Mouse (Mus musculus): ENCODE data around the gene Tssk2. TPM values are rescaled to one million over a fixed set of nuclear protein-coding genes. Genes with fewer than 3 reads are reported as not detected.

Tssk2 gene
- not detected for polyA plus RNA-seq (2015; fragmentation: Illumina TruSeq; extraction: RNeasy Lipid Tissue Mini Kit (QIAGEN cat#74804); ENCODE audit: insufficient read depth, low read depth, low replicate concordance)

DNA sequence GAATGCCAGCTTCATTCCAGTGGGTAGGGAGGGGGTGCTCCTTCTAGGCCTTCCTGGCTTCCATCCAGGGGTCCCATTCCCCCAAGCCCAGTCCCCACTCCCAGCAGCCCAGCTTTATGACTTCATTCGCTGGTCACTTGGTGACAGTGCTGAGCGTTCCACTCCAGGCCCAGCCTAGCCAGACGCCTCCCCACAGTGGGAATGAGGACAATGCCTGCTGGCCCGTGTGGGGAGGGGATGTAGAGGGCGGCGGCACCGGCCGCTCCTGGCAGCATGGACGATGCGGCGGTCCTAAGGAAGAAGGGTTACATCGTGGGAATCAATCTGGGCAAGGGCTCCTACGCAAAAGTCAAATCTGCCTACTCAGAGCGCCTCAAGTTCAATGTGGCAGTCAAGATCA, at the start of gene Tssk2, which contains the start of gene Dgcr2:
Gene Tssk2 (plus strand): TSS at position 176 of the 400 bp plus-strand sequence.
Gene Dgcr2 (minus strand): TSS at position 101 of the 400 bp plus-strand sequence.

DNA sequence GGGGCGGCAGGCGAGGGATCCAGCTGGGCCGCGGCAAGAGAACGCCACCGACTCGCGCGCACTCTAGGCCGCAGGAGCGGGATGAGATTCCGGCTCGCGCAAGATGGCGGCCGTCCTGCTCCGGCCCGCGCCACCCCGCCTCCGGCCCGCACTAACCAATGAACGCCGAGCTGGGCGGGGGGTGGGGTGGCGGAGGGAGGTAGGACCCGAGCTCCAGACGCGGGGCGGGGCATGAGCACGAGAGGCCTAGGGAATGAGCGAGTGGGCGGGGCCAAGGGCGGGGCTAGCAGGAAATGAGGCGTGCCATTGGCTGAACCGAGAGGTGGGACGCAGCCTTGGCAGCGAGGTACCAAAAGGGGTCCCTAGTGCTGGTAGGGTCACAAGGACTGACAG, 6.9 kb upstream of the Tssk2 start, which contains the start of gene Gm20518:
Gene Gm20518 (minus strand): TSS at position 105 of the 393 bp plus-strand sequence.

GRCm38 (mm10) chr16:17893923-17894322, 4.5 kb upstream of the Tssk2 start, which contains the start of gene Tssk1:
Gene Tssk1 (plus strand): TSS chr16:17894223.

DNA sequence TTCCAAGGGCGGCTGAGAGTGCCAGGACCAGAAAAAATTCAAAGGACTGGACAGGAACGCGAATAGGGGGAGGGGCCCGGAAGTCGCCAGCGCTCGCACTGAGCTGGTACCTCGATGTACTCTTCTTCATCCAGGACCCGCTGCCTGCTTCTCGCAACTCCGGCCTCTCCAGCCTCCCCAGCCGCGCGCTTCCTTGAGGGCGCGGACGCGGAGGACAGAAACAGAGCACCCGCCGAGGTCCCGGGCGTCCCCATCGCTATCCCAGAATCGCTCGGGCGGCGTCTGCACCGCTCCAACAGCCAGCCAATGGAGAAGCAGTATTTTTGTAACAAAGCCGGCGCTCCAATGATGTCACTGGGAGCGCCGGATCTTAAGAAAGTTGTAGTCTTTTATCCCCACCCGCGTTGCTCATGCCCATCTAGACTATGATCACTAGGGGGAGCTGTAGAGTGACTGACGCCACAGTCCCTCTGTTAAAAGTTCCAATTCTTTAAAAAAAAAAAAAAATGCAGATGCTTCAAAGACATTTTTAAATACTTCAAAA, 12.7 kb downstream of the Tssk2 start, which contains the start of gene Ess2:
Gene Ess2 (minus strand): TSS at position 297 of the 544 bp plus-strand sequence.

DNA sequence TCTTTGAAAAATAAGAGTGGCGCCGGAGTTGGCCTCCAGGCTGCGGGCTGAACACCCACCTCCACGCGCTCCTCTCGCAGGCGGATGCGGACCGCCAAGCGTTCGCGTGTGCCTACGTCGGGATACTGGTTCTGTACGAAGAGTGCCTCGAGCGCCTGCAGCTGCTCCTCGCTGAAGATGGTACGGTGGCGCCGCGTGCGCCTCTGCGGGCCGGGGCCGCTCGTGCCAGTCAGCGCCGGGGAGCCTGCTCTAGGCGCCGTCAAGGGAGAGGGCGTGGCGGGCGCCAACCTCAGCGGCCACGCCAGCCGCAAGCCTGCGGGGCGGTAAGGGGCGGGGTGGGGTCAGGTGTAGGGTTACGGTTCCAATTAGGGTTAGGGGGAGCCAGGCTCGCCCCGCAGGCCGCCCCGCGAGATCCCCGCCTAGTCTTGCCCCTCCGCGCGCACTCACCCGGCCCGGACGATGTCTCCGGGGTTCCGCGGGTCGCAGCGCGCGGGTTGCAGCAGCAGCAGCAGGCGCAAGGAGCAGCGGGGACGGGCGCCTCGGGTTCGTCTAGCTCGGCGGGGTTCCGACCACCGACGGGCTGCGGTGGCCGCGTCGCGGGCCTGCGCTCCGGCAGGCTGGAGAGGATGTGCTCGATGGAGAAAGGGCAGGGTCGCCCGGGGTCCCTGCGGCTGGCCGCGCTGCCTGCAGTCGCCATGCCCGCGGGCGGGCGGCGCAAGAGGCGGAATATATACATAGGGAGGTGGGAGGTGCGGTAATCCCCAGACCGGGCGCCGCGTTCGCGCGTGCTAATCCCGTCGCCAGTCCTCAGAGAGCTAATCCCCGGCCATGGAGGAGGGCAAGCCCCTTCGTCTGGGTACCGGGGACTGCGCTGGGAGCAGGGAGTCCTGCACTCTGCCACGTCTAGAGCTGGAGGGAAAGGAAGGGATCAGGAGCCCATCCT, 16.1 kb downstream of the Tssk2 start, which contains the start of gene Gsc2:
Gene Gsc2 (minus strand): TSS at position 753 of the 943 bp plus-strand sequence.

DNA sequence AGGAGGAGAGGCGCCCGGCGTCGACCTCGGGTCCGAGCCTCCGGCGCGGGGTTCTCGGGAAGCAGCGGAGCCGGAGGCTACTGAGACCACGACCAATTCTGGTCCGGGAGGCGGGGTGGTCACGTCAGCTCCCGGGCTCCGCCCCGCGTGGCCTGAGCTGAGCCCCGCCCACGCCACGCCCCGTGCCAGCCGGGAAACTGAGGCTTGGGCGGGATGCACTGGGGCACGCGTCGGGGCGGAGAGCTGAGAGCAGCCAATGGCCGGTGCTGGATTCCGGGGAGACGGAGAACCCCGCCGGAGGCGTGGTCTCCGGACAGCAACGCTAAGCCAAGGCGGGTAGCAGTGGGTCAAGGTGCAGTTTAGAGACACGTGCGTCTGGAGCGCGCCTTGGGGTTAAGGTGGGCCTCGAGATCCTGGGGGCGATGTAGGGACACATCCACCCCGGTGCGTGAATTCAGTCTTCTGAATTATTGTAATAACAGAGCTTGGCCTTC, 29.7 kb downstream of the Tssk2 start, which contains the start of gene Slc25a1:
Gene Slc25a1 (minus strand): TSS at position 133 of the 494 bp plus-strand sequence.

Other genes starting within 250 kb of the Tssk2 start
- 16.9 TPM for gene Med15, start 165.7 kb upstream of the Tssk2 start, polyA plus RNA-seq (2015; fragmentation: Illumina TruSeq; extraction: RNeasy Lipid Tissue Mini Kit (QIAGEN cat#74804); ENCODE audit: insufficient read depth, low read depth, low replicate concordance)
- 11.5 TPM for gene Klhl22, start 139.0 kb upstream of the Tssk2 start, polyA plus RNA-seq (2015; fragmentation: Illumina TruSeq; extraction: RNeasy Lipid Tissue Mini Kit (QIAGEN cat#74804); ENCODE audit: insufficient read depth, low read depth, low replicate concordance)
- 5.3 TPM for gene Scarf2, start 101.4 kb upstream of the Tssk2 start, polyA plus RNA-seq (2015; fragmentation: Illumina TruSeq; extraction: RNeasy Lipid Tissue Mini Kit (QIAGEN cat#74804); ENCODE audit: insufficient read depth, low read depth, low replicate concordance)
- gene B830017H08Rik, start 65.5 kb upstream of the Tssk2 start, polyA plus RNA-seq (2015; fragmentation: Illumina TruSeq; extraction: RNeasy Lipid Tissue Mini Kit (QIAGEN cat#74804); ENCODE audit: insufficient read depth, low read depth, low replicate concordance) = 4.5 TPM
- gene Car15, start 60.3 kb upstream of the Tssk2 start, polyA plus RNA-seq (2015; fragmentation: Illumina TruSeq; extraction: RNeasy Lipid Tissue Mini Kit (QIAGEN cat#74804); ENCODE audit: insufficient read depth, low read depth, low replicate concordance) = 17.0 TPM
- 0.96 TPM for gene Gm20518, start 7.0 kb upstream of the Tssk2 start, polyA plus RNA-seq (2015; fragmentation: Illumina TruSeq; extraction: RNeasy Lipid Tissue Mini Kit (QIAGEN cat#74804); ENCODE audit: insufficient read depth, low read depth, low replicate concordance)
- gene Tssk1, start 4.4 kb upstream of the Tssk2 start, polyA plus RNA-seq (2015; fragmentation: Illumina TruSeq; extraction: RNeasy Lipid Tissue Mini Kit (QIAGEN cat#74804); ENCODE audit: insufficient read depth, low read depth, low replicate concordance) = not detected
- gene Dgcr2, start 75 bp upstream of the Tssk2 start, polyA plus RNA-seq (2015; fragmentation: Illumina TruSeq; extraction: RNeasy Lipid Tissue Mini Kit (QIAGEN cat#74804); ENCODE audit: insufficient read depth, low read depth, low replicate concordance) = 14.2 TPM
- 8.3 TPM for gene Ess2, start 12.7 kb downstream of the Tssk2 start, polyA plus RNA-seq (2015; fragmentation: Illumina TruSeq; extraction: RNeasy Lipid Tissue Mini Kit (QIAGEN cat#74804); ENCODE audit: insufficient read depth, low read depth, low replicate concordance)
- not detected for gene Gsc2, start 16.4 kb downstream of the Tssk2 start, polyA plus RNA-seq (2015; fragmentation: Illumina TruSeq; extraction: RNeasy Lipid Tissue Mini Kit (QIAGEN cat#74804); ENCODE audit: insufficient read depth, low read depth, low replicate concordance)
- gene Slc25a1, start 29.6 kb downstream of the Tssk2 start, polyA plus RNA-seq (2015; fragmentation: Illumina TruSeq; extraction: RNeasy Lipid Tissue Mini Kit (QIAGEN cat#74804); ENCODE audit: insufficient read depth, low read depth, low replicate concordance) = 21.8 TPM
- not detected for gene Vpreb2, start 81.8 kb downstream of the Tssk2 start, polyA plus RNA-seq (2015; fragmentation: Illumina TruSeq; extraction: RNeasy Lipid Tissue Mini Kit (QIAGEN cat#74804); ENCODE audit: insufficient read depth, low read depth, low replicate concordance)
- 22.8 TPM for gene Dgcr6, start 154.2 kb downstream of the Tssk2 start, polyA plus RNA-seq (2015; fragmentation: Illumina TruSeq; extraction: RNeasy Lipid Tissue Mini Kit (QIAGEN cat#74804); ENCODE audit: insufficient read depth, low read depth, low replicate concordance)
- gene Prodh, start 191.6 kb downstream of the Tssk2 start, polyA plus RNA-seq (2015; fragmentation: Illumina TruSeq; extraction: RNeasy Lipid Tissue Mini Kit (QIAGEN cat#74804); ENCODE audit: insufficient read depth, low read depth, low replicate concordance) = 19.4 TPM
- gene Rtn4r, start 229.0 kb downstream of the Tssk2 start, polyA plus RNA-seq (2015; fragmentation: Illumina TruSeq; extraction: RNeasy Lipid Tissue Mini Kit (QIAGEN cat#74804); ENCODE audit: insufficient read depth, low read depth, low replicate concordance) = 0.85 TPM